Mouse (Mus musculus) stomach, embryonic 16.5 days (tissue): ENCODE measurements around the gene Odaph. TPM values are rescaled to one million over a fixed set of nuclear protein-coding genes. Genes with fewer than 3 reads are reported as not detected.
"Not testable (repeated sequence)": the region's sequence is repeated elsewhere in the genome, so short reads cannot be mapped to it uniquely, and the experiment has no call there.

Source experiments
- ATAC-seq: fragments of 200-750 bp; cut with Nextera tagmentation; 2 replicates; pipeline ENCODE4 v1.8.0; 2017; ENCODE audit warnings: moderate number of reproducible peaks, moderate TSS enrichment; ENCODE audit not compliant: insufficient read depth, low FRiP score
- H3K27ac ChIP-seq: fragments of 300-500 bp; sonication (generic); 2 replicates; pipeline ENCODE4 v1.5.1; 2014; ENCODE audit warnings: low read length
- H3K27me3 ChIP-seq: fragments of 300-500 bp; sonication (generic); 2 replicates; pipeline ENCODE4 v1.6.1; 2014; ENCODE audit warnings: low read length, control low read depth, mixed read lengths; ENCODE audit not compliant: control insufficient read depth, insufficient read depth
- H3K36me3 ChIP-seq: fragments of 300-500 bp; sonication (generic); 2 replicates; pipeline ENCODE4 v1.6.1; 2014; ENCODE audit warnings: low read length; ENCODE audit not compliant: control insufficient read depth, insufficient read depth
- H3K4me1 ChIP-seq: fragments of 300-500 bp; sonication (generic); 2 replicates; pipeline ENCODE4 v1.6.1; 2014; ENCODE audit warnings: low read length, control low read depth, mixed read lengths; ENCODE audit not compliant: control insufficient read depth, insufficient read depth
- H3K4me2 ChIP-seq: fragments of 300-500 bp; sonication (generic); 2 replicates; pipeline ENCODE4 v1.6.1; 2014; ENCODE audit warnings: low read depth, low read length, mixed read lengths
- H3K4me3 ChIP-seq: fragments of 300-500 bp; sonication (generic); replicated peaks from 2 replicates; pipeline ENCODE4 v1.5.1; 2014; ENCODE audit warnings: mild to moderate bottlenecking, low read length
- H3K9ac ChIP-seq: fragments of 300-500 bp; sonication (generic); 2 replicates; pipeline ENCODE4 v1.6.1; 2014; ENCODE audit warnings: low read length
- H3K9me3 ChIP-seq: fragments of 300-500 bp; sonication (generic); replicated peaks from 2 replicates; pipeline ENCODE4 v1.6.1; 2016; ENCODE audit warnings: low read length, control low read depth; ENCODE audit not compliant: control insufficient read depth
- WGBS: fragments of 180-500 bp; shearing (Covaris S2); extraction: QIAGEN DNeasy Blood & Tissue Kit; methylation state at CpG from one replicate; pipeline ENCODE4 v1.1.7; 2014; 5-methylcytosine and 5-hydroxymethylcytosine counted together
- polyA plus RNA-seq: library from polyadenylated mRNA; unstranded; fragments of >200 nt; fragmentation: Nextera tagmentation; extraction: Ambion mirVana; gene quantifications from 2 replicates; pipeline ENCODE4 v1.2.1, GENCODE M21; 2015

The Odaph gene
- 0.54 and 0.95 TPM in 2 replicates for polyA plus RNA-seq

DNA sequence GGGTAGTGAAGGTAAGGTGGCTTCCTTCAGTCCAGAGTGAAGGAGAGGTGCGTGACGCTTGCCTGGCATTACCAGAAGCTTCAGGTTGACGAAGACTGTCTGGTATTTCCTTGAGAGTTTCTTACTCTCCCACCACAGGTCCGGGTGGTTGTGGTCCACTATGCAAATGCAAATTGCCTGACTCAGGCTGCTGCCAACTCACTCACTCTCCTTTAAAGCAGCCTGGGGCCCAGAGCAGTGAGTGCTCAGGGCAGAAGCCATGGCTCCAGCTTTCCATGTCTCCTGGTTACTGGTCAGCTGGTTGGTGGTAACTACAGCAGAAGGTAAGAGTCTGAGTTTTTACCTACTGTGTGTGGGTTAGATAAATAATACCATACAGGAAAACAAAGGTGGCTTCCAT lies at the start of gene Odaph:
Gene Odaph, plus strand, starts transcription at position 240 of the 400 bp plus-strand sequence.
- Histone ChIP-seq H3K9me3 (no peaks in the 10 kb centered on the region), H3K36me3 (no peaks in the 10 kb centered on the region), H3K4me1 (no peaks in the 10 kb centered on the region), H3K4me2 (no peak within 1 kb of the TSS), H3K9ac (no peak within 1 kb of the TSS), H3K27me3 (no peaks in the 10 kb centered on the region), H3K27ac (no peak within 1 kb of the TSS), H3K4me3 (no peak within 1 kb of the TSS)
- WGBS = 72% methylated on average over 4 of the region's 4 CpGs
- no peak for ATAC-seq

DNA sequence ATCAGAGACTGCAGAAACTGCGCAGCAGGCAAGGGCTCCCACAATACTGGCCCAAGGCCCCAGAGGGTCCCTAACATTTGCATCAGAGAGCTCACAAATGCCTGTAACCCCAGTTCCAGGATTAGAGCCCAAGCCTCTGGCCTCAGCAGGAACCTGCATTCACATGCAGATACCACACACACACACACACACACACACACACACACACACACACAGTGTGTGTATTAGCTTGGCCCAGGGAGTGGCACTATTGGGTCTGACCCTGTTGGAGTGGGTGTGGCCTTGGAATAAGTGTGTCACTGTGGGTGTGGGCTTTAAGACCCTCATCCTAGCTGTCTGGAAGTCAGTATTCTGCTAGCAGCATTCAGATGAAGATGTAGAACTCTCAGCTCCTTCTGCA lies 41.7 kb upstream of the Odaph start:
- not testable (repeated sequence) for H3K27ac ChIP-seq, H3K9me3 ChIP-seq, ATAC-seq, H3K4me2 ChIP-seq, H3K4me1 ChIP-seq, H3K27me3 ChIP-seq, H3K9ac ChIP-seq, H3K4me3 ChIP-seq
- peaks cover 22% of the 10 kb centered on the region for H3K36me3 ChIP-seq
- WGBS = 84% methylated on average over 1 of the region's 1 CpGs

DNA sequence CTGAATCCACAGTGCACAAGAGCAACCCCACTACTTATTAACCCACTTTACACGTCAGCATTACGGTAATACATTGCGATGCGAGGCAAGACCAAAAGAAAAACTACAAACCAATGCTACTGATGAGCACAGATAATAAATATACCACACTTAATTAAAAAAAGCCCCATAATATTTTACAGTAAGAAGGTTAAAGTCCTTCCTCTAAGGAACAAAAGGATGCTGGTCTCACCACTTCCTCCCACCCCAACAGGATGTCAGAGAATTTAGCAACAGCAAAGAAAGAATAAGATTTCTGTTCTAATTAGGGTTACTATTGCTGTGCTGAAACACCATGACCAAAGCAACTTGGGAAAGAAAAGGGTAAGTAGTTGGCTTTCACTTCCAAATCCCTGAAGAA lies 40.3 kb upstream of the Odaph start:
- Histone ChIP-seq H3K27ac (no peak overlapping the region), H3K4me3 (no peak overlapping the region), H3K27me3 (no peaks in the 10 kb centered on the region), H3K4me1 (no peaks in the 10 kb centered on the region), H3K9ac (no peak overlapping the region), H3K9me3 (no peaks in the 10 kb centered on the region), H3K4me2 (no peak overlapping the region), H3K36me3 (peaks cover 25% of the 10 kb centered on the region)
- 95% methylated on average over 4 of the region's 4 CpGs for WGBS
- no peak for ATAC-seq

DNA sequence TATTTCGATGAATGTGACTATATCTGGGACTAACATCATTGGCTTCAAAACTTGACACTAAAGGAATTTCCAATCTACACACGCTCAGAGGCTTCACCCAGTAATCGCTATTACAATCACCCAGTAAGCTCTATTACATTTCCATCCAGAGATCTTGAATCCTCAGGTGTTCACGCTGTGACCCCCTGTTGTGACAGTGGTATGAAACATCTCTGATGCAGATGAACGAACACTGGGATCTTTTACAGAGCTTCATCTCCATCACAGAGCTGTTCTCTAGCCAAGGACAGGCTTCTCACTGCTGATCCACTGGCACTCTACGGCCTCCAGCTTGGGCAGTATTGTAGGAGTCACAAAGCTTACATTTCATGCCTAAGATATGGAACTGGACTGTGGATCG lies 37.8 kb upstream of the Odaph start:
- 94% methylated on average over 7 of the region's 7 CpGs for WGBS
- no peak overlapping the region for H3K4me3 ChIP-seq
- no peak for ATAC-seq
- no peaks in the 10 kb centered on the region for H3K4me1 ChIP-seq
- no peaks in the 10 kb centered on the region for H3K9me3 ChIP-seq
- peaks cover 27% of the 10 kb centered on the region for H3K36me3 ChIP-seq
- H3K27me3 ChIP-seq = no peaks in the 10 kb centered on the region
- H3K27ac ChIP-seq = no peak overlapping the region
- no peak overlapping the region for H3K9ac ChIP-seq
- H3K4me2 ChIP-seq = no peak overlapping the region

DNA sequence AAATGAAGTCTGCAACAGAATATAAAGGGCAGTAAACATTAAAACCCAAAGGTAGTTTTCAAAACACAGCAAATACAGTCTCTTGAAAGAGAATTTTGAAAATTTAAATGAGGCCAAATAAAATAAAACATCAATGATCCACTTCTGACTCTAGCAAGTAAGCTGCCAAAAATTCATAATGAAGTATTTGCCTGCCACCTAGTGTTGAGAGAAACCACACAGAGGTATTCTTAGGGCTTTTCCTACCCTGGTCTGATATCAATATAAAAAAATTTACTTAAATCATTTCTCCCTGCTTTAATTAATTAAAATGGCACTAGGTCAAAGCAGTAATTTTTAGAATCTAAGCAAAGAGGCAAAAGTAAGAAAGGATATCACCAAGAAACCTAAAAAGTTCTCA lies 35.9 kb upstream of the Odaph start:
- H3K4me2 ChIP-seq = no peak overlapping the region
- no peaks in the 10 kb centered on the region for H3K27me3 ChIP-seq
- no peak overlapping the region for H3K4me3 ChIP-seq
- no peak overlapping the region for H3K27ac ChIP-seq
- no peaks in the 10 kb centered on the region for H3K9me3 ChIP-seq
- no peak for ATAC-seq
- no peaks in the 10 kb centered on the region for H3K4me1 ChIP-seq
- no peak overlapping the region for H3K9ac ChIP-seq
- H3K36me3 ChIP-seq = peaks cover 27% of the 10 kb centered on the region

DNA sequence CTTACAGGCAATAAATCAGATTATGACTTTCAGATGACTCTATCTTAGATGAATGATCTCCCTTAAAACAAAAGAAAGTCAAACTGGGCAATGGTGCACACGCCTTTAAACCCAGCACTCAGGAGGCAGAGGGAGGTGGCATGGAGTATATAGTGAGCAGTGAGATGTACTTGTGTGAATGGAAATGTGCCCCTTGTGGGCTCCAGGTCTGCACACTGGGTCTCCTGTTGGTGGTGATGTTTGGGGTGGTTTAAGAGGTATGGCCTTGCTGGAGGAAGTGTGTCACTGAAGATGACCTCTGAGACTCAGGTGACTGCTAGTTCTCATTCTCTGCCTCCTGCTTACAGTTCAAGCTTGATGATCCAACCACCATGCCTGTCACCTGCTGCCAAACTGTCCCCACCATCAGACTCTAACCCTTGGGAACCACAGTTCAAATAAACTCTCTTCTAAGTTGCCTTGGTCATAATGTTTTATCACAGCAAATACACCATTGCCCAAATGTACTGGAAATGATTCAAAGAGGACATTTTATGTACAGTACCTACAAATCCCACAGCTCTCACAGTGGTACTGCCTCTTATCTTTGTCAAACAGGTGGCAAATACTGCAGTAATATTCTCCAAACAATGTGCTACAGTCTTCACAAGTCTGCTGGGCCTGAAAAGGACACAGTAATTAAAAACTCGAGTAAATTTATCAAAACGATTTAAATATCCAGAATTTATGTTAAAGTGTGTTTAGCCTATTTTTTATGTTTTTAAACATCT lies 30.1 kb upstream of the Odaph start:
- H3K27ac ChIP-seq = no peak overlapping the region
- no peaks in the 10 kb centered on the region for H3K27me3 ChIP-seq
- H3K36me3 ChIP-seq = peaks cover 9% of the 10 kb centered on the region
- WGBS = 86% methylated on average over 3 of the region's 3 CpGs
- H3K9me3 ChIP-seq = no peaks in the 10 kb centered on the region
- peaks cover 17% of the 10 kb centered on the region for H3K4me1 ChIP-seq
- H3K4me2 ChIP-seq = no peak overlapping the region
- no peak overlapping the region for H3K4me3 ChIP-seq
- ATAC-seq = no peak
- no peak overlapping the region for H3K9ac ChIP-seq

DNA sequence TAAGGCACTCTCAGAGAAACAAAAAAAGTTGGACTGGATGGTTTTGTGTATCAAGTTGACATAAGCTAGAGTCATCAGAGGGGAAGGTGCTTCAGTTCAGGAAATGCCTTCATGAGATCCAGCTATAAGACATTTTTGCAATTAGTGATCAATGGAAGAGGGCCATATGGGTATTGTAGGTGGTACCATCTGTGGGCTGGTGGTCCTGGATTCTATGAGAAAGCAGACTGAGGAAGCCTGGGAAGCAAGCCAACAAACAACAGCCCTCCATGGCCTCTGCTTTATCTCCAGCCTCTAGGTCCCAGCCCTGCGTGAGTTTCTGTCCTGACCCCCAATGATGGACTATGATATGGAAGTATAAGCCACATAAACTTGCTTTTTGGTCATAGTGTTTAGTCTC lies 28.2 kb upstream of the Odaph start:
- H3K4me3 ChIP-seq = no peak overlapping the region
- no peak overlapping the region for H3K27ac ChIP-seq
- H3K4me2 ChIP-seq = no peak overlapping the region
- no peak overlapping the region for H3K9ac ChIP-seq
- no peaks in the 10 kb centered on the region for H3K9me3 ChIP-seq
- H3K4me1 ChIP-seq = peaks cover 17% of the 10 kb centered on the region
- 76% methylated on average over 1 of the region's 1 CpGs for WGBS
- no peak for ATAC-seq
- H3K36me3 ChIP-seq = peaks cover 6% of the 10 kb centered on the region; the same call in 1 of the 2 replicates
- H3K27me3 ChIP-seq = no peaks in the 10 kb centered on the region

DNA sequence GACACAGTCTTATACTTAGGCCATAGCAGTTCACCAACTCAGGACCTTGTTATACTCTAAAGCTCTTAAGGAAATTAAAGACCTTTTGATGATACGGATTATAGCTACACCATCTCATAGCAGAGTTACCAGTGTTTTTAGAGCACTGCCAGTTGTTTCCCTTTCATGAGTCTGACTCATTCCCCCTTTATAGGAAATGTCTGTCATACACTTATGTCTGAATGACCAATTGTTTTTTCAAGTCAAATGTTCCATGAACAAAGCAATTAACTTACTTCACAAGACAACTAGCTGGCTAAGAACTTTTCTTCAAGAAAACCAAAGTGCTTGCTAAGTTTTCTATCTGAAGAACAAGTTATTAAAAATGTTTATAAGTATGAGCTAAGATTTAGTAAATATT lies 27.3 kb upstream of the Odaph start:
- WGBS = 64% methylated on average over 1 of the region's 1 CpGs
- peaks cover 17% of the 10 kb centered on the region for H3K4me1 ChIP-seq
- no peak overlapping the region for H3K4me3 ChIP-seq
- H3K27me3 ChIP-seq = no peaks in the 10 kb centered on the region
- H3K27ac ChIP-seq = no peak overlapping the region; the same call in 1 of the 2 replicates
- H3K4me2 ChIP-seq = peak overlapping the region; percentile 79
- H3K9me3 ChIP-seq = no peaks in the 10 kb centered on the region
- ATAC-seq = no peak
- H3K9ac ChIP-seq = no peak overlapping the region
- H3K36me3 ChIP-seq = 0 out of 2 replicates have a peak, but pooled peaks cover 3% of the 10 kb centered on the region

DNA sequence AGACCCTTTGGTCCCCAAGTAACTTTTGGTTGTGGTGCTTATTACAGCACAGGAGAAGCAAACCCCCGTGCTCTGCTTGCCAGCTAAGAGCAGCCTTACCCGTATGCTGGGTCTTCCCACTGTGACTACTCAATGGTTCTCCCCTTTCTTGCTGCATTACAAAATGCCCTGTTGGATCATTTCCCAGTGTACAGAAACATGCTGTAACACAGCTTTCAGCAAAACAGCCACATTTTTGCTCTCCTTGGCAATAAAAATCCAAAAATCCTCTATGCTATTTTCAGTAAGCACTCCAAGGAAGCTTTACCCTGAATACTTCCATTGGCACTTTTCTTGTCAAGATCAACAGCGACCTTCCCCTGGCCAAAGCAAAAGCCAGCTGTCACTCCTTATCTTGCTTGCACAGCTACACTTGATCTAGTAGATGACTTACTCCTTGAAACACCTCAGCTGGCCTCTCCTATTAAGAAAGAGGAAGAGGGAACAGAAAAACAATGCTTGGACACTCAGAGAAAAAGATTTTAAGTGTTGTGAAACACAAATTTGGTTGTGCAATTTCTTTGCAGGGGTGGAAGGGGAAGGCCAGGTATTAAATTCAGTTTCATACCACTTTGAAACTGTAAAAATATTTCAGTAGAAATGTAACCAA lies 26.5 kb upstream of the Odaph start:
- peak overlapping the region; percentile 71 for H3K27ac ChIP-seq
- 34% methylated on average over 3 of the region's 3 CpGs for WGBS
- H3K4me3 ChIP-seq = peak overlapping the region; percentile 16
- peak overlapping the region; percentile 79 for H3K4me2 ChIP-seq
- 0 out of 2 replicates have a peak, but pooled peaks cover 3% of the 10 kb centered on the region for H3K36me3 ChIP-seq
- no peaks in the 10 kb centered on the region for H3K9me3 ChIP-seq
- no peak for ATAC-seq
- no peaks in the 10 kb centered on the region for H3K27me3 ChIP-seq
- H3K9ac ChIP-seq = peak overlapping the region; percentile 47; the same call in 1 of the 2 replicates
- peaks cover 17% of the 10 kb centered on the region for H3K4me1 ChIP-seq
